Mouse (Mus musculus) v-Abl transformed pro-B cells (cell line): Measurements from ENCODE around the gene Dennd2a.

ENCODE experiments used
- in situ Hi-C, 2 experiments: fragments of 400-800 bp; cut with MboI; formaldehyde crosslinking; loops; one replicate each; pipeline ENCODE4 v1.15.1; 2025; ENCODE audit not compliant: unreplicated experiment in 2 of 2

The Dennd2a gene

GRCm38 (mm10) chr6:39562166-39563015 is 4.7 kb upstream of the Dennd2a start:
- in situ Hi-C loops: loop anchor here (5.0 to 25.0 kb wide), 4 partner anchors 95 to 378 kb away; no protein-coding TSS in a partner anchor

- in situ Hi-C loops: loop anchor here (25.0 kb wide), 2 partner anchors 197 to 372 kb away; no protein-coding TSS in a partner anchor
Observed at GRCm38 (mm10) chr6:39559276-39559939, 1.7 kb upstream of the Dennd2a start.

GRCm38 (mm10) chr6:39556900-39557659 is 587 bp downstream of the Dennd2a start:
- in situ Hi-C loops: loop anchor here (25.0 kb wide), 2 partner anchors 195 to 370 kb away; no protein-coding TSS in a partner anchor

- in situ Hi-C loops: loop anchor here (25.0 kb wide), 2 partner anchors 193 to 368 kb away; no protein-coding TSS in a partner anchor
Observed at GRCm38 (mm10) chr6:39555648-39555945, 2.1 kb downstream of the Dennd2a start.

GRCm38 (mm10) chr6:39554888-39555647 is 2.6 kb downstream of the Dennd2a start:
- in situ Hi-C loops: loop anchor here (25.0 kb wide), 2 partner anchors 193 to 368 kb away; no protein-coding TSS in a partner anchor

GRCm38 (mm10) chr6:39551981-39552636 is 5.6 kb downstream of the Dennd2a start:
- in situ Hi-C loops: loop anchor here (25.0 kb wide), 2 partner anchors 190 to 365 kb away; no protein-coding TSS in a partner anchor

GRCm38 (mm10) chr6:39548030-39548429 is 9.6 kb downstream of the Dennd2a start:
- in situ Hi-C loops: no loop called here

- in situ Hi-C loops: no loop called here
Observed at GRCm38 (mm10) chr6:39545474-39545873, 12.2 kb downstream of the Dennd2a start.

- in situ Hi-C loops: no loop called here
Observed at GRCm38 (mm10) chr6:39543769-39544420, 13.8 kb downstream of the Dennd2a start.

GRCm38 (mm10) chr6:39542631-39543597 is 14.8 kb downstream of the Dennd2a start:
- in situ Hi-C loops: no loop called here

- in situ Hi-C loops: no loop called here
Observed at GRCm38 (mm10) chr6:39540563-39540962, 17.1 kb downstream of the Dennd2a start.

GRCm38 (mm10) chr6:39539679-39540155 is 17.9 kb downstream of the Dennd2a start:
- in situ Hi-C loops: no loop called here

- in situ Hi-C loops: no loop called here
Observed at GRCm38 (mm10) chr6:39538227-39538626, 19.4 kb downstream of the Dennd2a start.

GRCm38 (mm10) chr6:39537276-39537675 is 20.4 kb downstream of the Dennd2a start:
- in situ Hi-C loops: no loop called here

- in situ Hi-C loops: no loop called here
Observed at GRCm38 (mm10) chr6:39536621-39537020, 21.0 kb downstream of the Dennd2a start.

GRCm38 (mm10) chr6:39534944-39535343 is 22.7 kb downstream of the Dennd2a start:
- in situ Hi-C loops: no loop called here

- in situ Hi-C loops: no loop called here
Observed at GRCm38 (mm10) chr6:39528671-39529535, 28.8 kb downstream of the Dennd2a start.
